Mouse (Mus musculus) brain, embryonic 18.5 days (tissue): ENCODE measurements at regions not wholly inside any gene's neighbourhood (a gene's known extent, or its start where the extent isn't known, plus 50 kb on each side); places are given as distances from the start of the nearest gene placed in this dataset.
"Not testable (repeated sequence)": the region's sequence is repeated elsewhere in the genome, so short reads cannot be mapped to it uniquely, and the experiment has no call there.

Source experiments
- DNase-seq: peaks from one replicate; pipeline ENCODE4 v3.0.0-alpha.2; 2012; ENCODE audit warnings: low read depth, low spot score

- DNase-seq, result no peak
Observed at GRCm38 (mm10) chr16:23838696-23839095, 52.1 kb downstream of the Sst start.

- DNase-seq, result no peak
Observed at GRCm38 (mm10) chr16:23838114-23838513, 52.6 kb downstream of the Sst start.

- no peak for DNase-seq
Observed at GRCm38 (mm10) chr16:23834991-23835390, 55.8 kb downstream of the Sst start.

GRCm38 (mm10) chr16:23833603-23834002, 57.2 kb downstream of the Sst start:
- no peak for DNase-seq

GRCm38 (mm10) chr16:23833042-23833423, 57.7 kb downstream of the Sst start:
- DNase-seq, result no peak

GRCm38 (mm10) chr16:23832393-23833041, 58.2 kb downstream of the Sst start:
- DNase-seq, result no peak

- no peak for DNase-seq
Observed at GRCm38 (mm10) chr16:23825662-23826061, 65.1 kb downstream of the Sst start.

GRCm38 (mm10) chr16:23785216-23785615, 105.5 kb downstream of the Sst start:
- no peak for DNase-seq

GRCm38 (mm10) chr16:23784021-23784897, 106.5 kb downstream of the Sst start:
- DNase-seq, result no peak

- DNase-seq, result no peak
Observed at GRCm38 (mm10) chr16:23780440-23781231, 110.1 kb downstream of the Sst start.

GRCm38 (mm10) chr16:23777894-23778293, 112.9 kb downstream of the Sst start:
- DNase-seq, result no peak

- DNase-seq, result no peak
Observed at GRCm38 (mm10) chr16:23777041-23777440, 113.7 kb downstream of the Sst start.

- no peak for DNase-seq
Observed at GRCm38 (mm10) chr16:23776501-23776900, 114.3 kb downstream of the Sst start.

GRCm38 (mm10) chr16:23758136-23758812, 132.5 kb downstream of the Sst start:
- DNase-seq, result peak; percentile 52

- DNase-seq, result no peak
Observed at GRCm38 (mm10) chr16:23737026-23737425, 153.7 kb downstream of the Sst start.

- no peak for DNase-seq
Observed at GRCm38 (mm10) chr16:23735722-23736121, 155.0 kb downstream of the Sst start.

- no peak for DNase-seq
Observed at GRCm38 (mm10) chr16:23726562-23726961, 164.2 kb downstream of the Sst start.

GRCm38 (mm10) chr16:23721745-23722144, 169.0 kb downstream of the Sst start:
- DNase-seq, result peak; percentile 20

- no peak for DNase-seq
Observed at GRCm38 (mm10) chr16:23701156-23701555, 180.5 kb upstream of the Masp1 start.

GRCm38 (mm10) chr16:23694226-23694625, 173.6 kb upstream of the Masp1 start:
- not testable (repeated sequence) for DNase-seq

- DNase-seq, result no peak
Observed at GRCm38 (mm10) chr16:23690061-23690460, 169.4 kb upstream of the Masp1 start.

- no peak for DNase-seq
Observed at GRCm38 (mm10) chr16:23686783-23687182, 166.2 kb upstream of the Masp1 start.
